Mouse (Mus musculus): ENCODE measurements around the gene Plekha1. TPM values are rescaled to one million over a fixed set of nuclear protein-coding genes. Genes with fewer than 3 reads are reported as not detected.
A peak's percentile ranks its signal among the peaks of the same experiment; 100 is the strongest.

Plekha1 gene
- polyA plus RNA-seq, 1 experiment, result 23.1 TPM

- Histone ChIP-seq H3K4me3 (ENCODE audit: control insufficient read depth, insufficient read depth, low read length) (peak overlapping the region; percentile 28), H3K27me3 (ENCODE audit: control insufficient read depth, insufficient read depth, low read length) (peaks cover 10% of the 10 kb centered on the region; the same call in 1 of the 2 replicates), H3K4me1 (replicated peaks; ENCODE audit: control insufficient read depth, insufficient read depth, low read length) (no peaks in the 10 kb centered on the region), H3K27ac (ENCODE audit: control insufficient read depth, insufficient read depth, low read length) (no peak overlapping the region), H3K36me3 (ENCODE audit: control insufficient read depth, insufficient read depth, low read length) (no peaks in the 10 kb centered on the region)
- no peak for DNase-seq
- TF ChIP-seq POLR2A (IDR thresholded peaks at IDR 0.05; ENCODE audit: control insufficient read depth, extremely low read depth, insufficient read depth, low read length, poor library complexity) (no peak), CTCF (IDR thresholded peaks at IDR 0.05; ENCODE audit: borderline replicate concordance, control insufficient read depth, extremely low read depth, insufficient read depth, low read length, poor library complexity) (no peak)
- WGBS, result 3% methylated on average over 49 of the region's 49 CpGs
These were observed 71.0 kb downstream of the Plekha1 start for GRCm38 (mm10) chr7:130936472-130936951.

GRCm38 (mm10) chr7:130937266-130937841 lies 71.8 kb downstream of the Plekha1 start:
- DNase-seq, result no peak
- Histone ChIP-seq H3K4me3 (ENCODE audit: control insufficient read depth, insufficient read depth, low read length) (no peak overlapping the region), H3K27ac (ENCODE audit: control insufficient read depth, insufficient read depth, low read length) (no peak overlapping the region)

DNA sequence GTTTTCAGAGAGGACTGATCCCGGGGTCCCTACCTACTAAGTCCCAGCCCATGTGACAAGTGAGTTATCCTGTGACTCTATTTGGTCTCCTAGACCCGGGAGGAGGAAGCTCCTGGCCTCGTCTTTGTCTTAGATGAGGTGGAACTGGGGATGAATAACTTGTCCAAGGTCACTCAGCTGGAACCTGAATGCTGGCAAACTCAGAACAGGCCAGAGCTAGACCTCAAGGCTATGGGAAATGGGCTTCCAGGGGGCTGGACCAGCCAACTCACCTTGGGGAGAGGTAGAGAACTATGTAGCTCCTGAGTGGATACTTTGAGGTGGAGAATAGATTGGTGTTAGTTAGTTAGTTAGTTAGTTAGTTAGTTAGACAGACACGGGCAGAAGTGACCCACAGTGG lies 72.4 kb downstream of the Plekha1 start:
- no peak overlapping the region for H3K27ac ChIP-seq (ENCODE audit: control insufficient read depth, insufficient read depth, low read length)

More at GRCm38 (mm10) chr7:130937266-130937841, 71.8 kb downstream of the Plekha1 start:
- Histone ChIP-seq H3K4me1 (replicated peaks; ENCODE audit: control insufficient read depth, insufficient read depth, low read length) (no peaks in the 10 kb centered on the region), H3K27me3 (ENCODE audit: control insufficient read depth, insufficient read depth, low read length) (peaks cover 10% of the 10 kb centered on the region; the same call in 1 of the 2 replicates), H3K36me3 (ENCODE audit: control insufficient read depth, insufficient read depth, low read length) (no peaks in the 10 kb centered on the region)
- 46% methylated on average over 12 of the region's 12 CpGs for WGBS
- TF ChIP-seq POLR2A (IDR thresholded peaks at IDR 0.05; ENCODE audit: control insufficient read depth, extremely low read depth, insufficient read depth, low read length, poor library complexity), result no peak
- no peak for TF ChIP-seq CTCF (IDR thresholded peaks at IDR 0.05; ENCODE audit: borderline replicate concordance, control insufficient read depth, extremely low read depth, insufficient read depth, low read length, poor library complexity)

DNA sequence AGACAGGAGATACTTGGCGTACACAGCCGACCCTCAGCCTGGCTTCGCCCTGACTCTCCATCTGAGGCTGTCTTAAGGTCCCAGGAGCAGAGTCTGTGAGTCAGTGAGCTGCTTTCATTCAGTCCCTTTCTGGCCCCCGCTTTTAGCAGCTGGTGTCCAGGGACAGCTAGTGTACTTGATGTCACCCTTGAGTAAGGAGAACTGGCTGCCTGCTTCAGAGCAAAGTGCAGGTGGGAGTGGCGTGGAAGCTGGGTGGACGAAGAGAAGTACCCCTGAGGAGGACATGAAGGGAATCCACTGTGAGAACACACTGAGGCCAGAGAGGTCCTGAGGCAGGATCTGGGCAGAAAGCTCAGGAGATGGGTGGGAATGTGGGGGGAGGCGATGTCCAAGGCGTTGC lies 73.3 kb downstream of the Plekha1 start:
- DNase-seq, result no peak
- H3K4me3 ChIP-seq (ENCODE audit: control insufficient read depth, insufficient read depth, low read length), result no peak overlapping the region
- TF ChIP-seq CTCF (IDR thresholded peaks at IDR 0.05; ENCODE audit: borderline replicate concordance, control insufficient read depth, extremely low read depth, insufficient read depth, low read length, poor library complexity), result no peak
- TF ChIP-seq POLR2A (IDR thresholded peaks at IDR 0.05; ENCODE audit: control insufficient read depth, extremely low read depth, insufficient read depth, low read length, poor library complexity), result no peak
- H3K4me1 ChIP-seq (replicated peaks; ENCODE audit: control insufficient read depth, insufficient read depth, low read length), result no peaks in the 10 kb centered on the region
- 96% methylated on average over 8 of the region's 8 CpGs for WGBS
- H3K27ac ChIP-seq (ENCODE audit: control insufficient read depth, insufficient read depth, low read length), result no peak overlapping the region
- H3K27me3 ChIP-seq (ENCODE audit: control insufficient read depth, insufficient read depth, low read length), result peaks cover 10% of the 10 kb centered on the region; the same call in 1 of the 2 replicates
- H3K36me3 ChIP-seq (ENCODE audit: control insufficient read depth, insufficient read depth, low read length), result no peaks in the 10 kb centered on the region

More for the DNA sequence above, 72.4 kb downstream of the Plekha1 start:
- no peak for DNase-seq
- Histone ChIP-seq H3K27me3 (ENCODE audit: control insufficient read depth, insufficient read depth, low read length) (peaks cover 10% of the 10 kb centered on the region; the same call in 1 of the 2 replicates), H3K4me1 (replicated peaks; ENCODE audit: control insufficient read depth, insufficient read depth, low read length) (no peaks in the 10 kb centered on the region), H3K4me3 (ENCODE audit: control insufficient read depth, insufficient read depth, low read length) (no peak overlapping the region), H3K36me3 (ENCODE audit: control insufficient read depth, insufficient read depth, low read length) (no peaks in the 10 kb centered on the region)
- 47% methylated on average over 4 of the region's 4 CpGs for WGBS
- TF ChIP-seq POLR2A (IDR thresholded peaks at IDR 0.05; ENCODE audit: control insufficient read depth, extremely low read depth, insufficient read depth, low read length, poor library complexity) (no peak), CTCF (IDR thresholded peaks at IDR 0.05; ENCODE audit: borderline replicate concordance, control insufficient read depth, extremely low read depth, insufficient read depth, low read length, poor library complexity) (no peak)

DNA sequence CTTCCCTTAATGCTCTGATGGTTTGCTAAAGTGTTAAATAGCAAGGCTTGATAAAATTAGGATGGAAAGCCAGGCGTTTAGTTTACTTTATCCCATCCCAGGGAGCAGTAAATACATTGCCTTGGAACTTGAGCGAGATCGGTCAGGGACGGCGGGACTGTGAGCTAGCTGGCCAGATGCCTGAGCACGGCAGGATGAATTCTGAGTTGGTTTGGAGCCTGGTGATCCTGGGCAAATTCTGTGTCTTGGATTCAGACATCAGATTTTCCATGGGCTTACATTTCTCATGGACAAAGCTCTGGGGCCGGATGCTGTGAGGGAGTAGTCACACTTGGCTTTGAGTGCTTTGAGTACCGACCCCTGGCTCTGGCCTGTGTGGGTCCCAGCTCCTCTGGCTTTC lies 75.2 kb downstream of the Plekha1 start:
- DNase-seq, result no peak
- H3K27me3 ChIP-seq (ENCODE audit: control insufficient read depth, insufficient read depth, low read length), result peaks cover 9% of the 10 kb centered on the region; the same call in 1 of the 2 replicates
- no peak overlapping the region for H3K4me3 ChIP-seq (ENCODE audit: control insufficient read depth, insufficient read depth, low read length)
- no peak for TF ChIP-seq CTCF (IDR thresholded peaks at IDR 0.05; ENCODE audit: borderline replicate concordance, control insufficient read depth, extremely low read depth, insufficient read depth, low read length, poor library complexity)
- no peak overlapping the region for H3K27ac ChIP-seq (ENCODE audit: control insufficient read depth, insufficient read depth, low read length)
- WGBS, result 90% methylated on average over 8 of the region's 8 CpGs
- H3K36me3 ChIP-seq (ENCODE audit: control insufficient read depth, insufficient read depth, low read length), result no peaks in the 10 kb centered on the region
- H3K4me1 ChIP-seq (replicated peaks; ENCODE audit: control insufficient read depth, insufficient read depth, low read length), result no peaks in the 10 kb centered on the region

DNA sequence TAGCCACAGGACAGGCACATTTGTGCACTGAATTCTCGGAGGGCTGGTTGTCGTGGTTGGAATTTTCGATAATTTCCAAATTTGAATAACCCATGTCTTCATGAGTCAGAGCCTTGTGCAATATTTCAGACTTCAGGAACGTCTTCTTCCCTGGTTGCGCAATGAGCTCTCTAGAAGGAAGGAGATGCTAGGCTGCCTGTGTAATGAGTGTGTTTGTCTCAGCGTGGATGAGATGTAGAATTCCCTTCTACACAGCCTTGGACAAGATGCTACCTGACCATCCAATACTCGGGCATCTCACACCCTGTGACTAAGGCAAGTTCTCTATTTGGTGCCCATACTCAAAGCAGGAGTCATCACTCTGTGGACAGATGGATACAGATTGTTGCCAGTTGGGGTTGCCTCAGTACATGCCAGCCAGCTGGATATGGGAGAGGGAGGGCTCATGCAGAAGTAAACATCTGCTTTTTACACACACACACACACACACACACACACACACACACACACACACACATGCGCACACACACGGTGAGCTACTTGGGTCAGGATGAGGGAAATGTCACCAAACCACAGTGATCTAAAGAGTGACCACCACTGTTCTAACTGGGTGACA lies 77.8 kb downstream of the Plekha1 start:
- TF ChIP-seq CTCF (IDR thresholded peaks at IDR 0.05; ENCODE audit: borderline replicate concordance, control insufficient read depth, extremely low read depth, insufficient read depth, low read length, poor library complexity) (no peak), POLR2A (IDR thresholded peaks at IDR 0.05; ENCODE audit: control insufficient read depth, extremely low read depth, insufficient read depth, low read length, poor library complexity) (no peak)
- DNase-seq, result no peak
- Histone ChIP-seq H3K27me3 (ENCODE audit: control insufficient read depth, insufficient read depth, low read length) (no peaks in the 10 kb centered on the region; the same call in 1 of the 2 replicates), H3K27ac (ENCODE audit: control insufficient read depth, insufficient read depth, low read length) (no peak overlapping the region), H3K36me3 (ENCODE audit: control insufficient read depth, insufficient read depth, low read length) (no peaks in the 10 kb centered on the region), H3K4me1 (replicated peaks; ENCODE audit: control insufficient read depth, insufficient read depth, low read length) (no peaks in the 10 kb centered on the region), H3K4me3 (ENCODE audit: control insufficient read depth, insufficient read depth, low read length) (no peak overlapping the region)
- WGBS, result 86% methylated on average over 9 of the region's 9 CpGs

Measured in thymus, adult 2 months (tissue).